Mouse (Mus musculus): Measurements from ENCODE around the gene Mid1.

DNA sequence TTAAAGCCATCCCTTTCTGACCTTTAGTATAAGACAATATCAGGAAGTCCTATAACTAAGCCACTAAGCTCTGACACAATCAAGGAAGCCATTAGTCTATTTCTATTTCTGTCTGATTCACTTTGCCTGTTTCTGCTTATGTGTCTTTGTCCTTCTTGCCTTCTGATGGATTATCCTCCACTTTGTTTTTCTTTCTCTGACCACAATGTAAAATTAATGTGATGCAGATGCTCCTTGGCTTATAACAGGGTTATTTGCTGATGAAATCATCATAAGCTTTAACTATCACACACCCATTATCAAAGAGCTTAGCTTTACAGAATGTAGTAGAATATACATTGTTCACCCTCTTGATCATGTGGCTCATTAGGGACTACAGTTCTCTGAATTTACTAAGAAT, 11.9 kb upstream of the Mid1 start:
- no peak for TF ChIP-seq FLI1 (IDR thresholded peaks at IDR 0.05; ENCODE audit: low read length)
- TF ChIP-seq GATA1 (IDR thresholded peaks at IDR 0.05; ENCODE audit: borderline replicate concordance, low read length): no peak
